Mouse (Mus musculus) embryonic facial prominence, embryonic 11.5 days (tissue): Measurements from ENCODE around the gene Yars2. TPM values are rescaled to one million over a fixed set of nuclear protein-coding genes. Genes with fewer than 3 reads are reported as not detected.
A peak's percentile ranks its signal among the peaks of the same experiment; 100 is the strongest.

Experiments used
- ATAC-seq: fragments of 200-750 bp; cut with Nextera tagmentation; replicated peaks from 2 replicates; pipeline ENCODE4 v1.8.0; 2017; ENCODE audit warnings: low read depth; ENCODE audit not compliant: insufficient number of reproducible peaks, low FRiP score, low TSS enrichment
- DNase-seq: peaks from one replicate; pipeline ENCODE4 v3.0.0-alpha.2; 2015; ENCODE audit warnings: low spot score
- H3K27ac ChIP-seq: fragments of 300-500 bp; sonication (generic); replicated peaks from 2 replicates; pipeline ENCODE4 v1.5.1; 2014; ENCODE audit warnings: mild to moderate bottlenecking, low read depth, low read length, control low read depth
- H3K27me3 ChIP-seq: fragments of 300-500 bp; sonication (generic); 2 replicates; pipeline ENCODE4 v1.6.1; 2014; ENCODE audit warnings: mild to moderate bottlenecking, low read length, moderate library complexity, mixed read lengths; ENCODE audit not compliant: control insufficient read depth, insufficient read depth
- H3K36me3 ChIP-seq: fragments of 300-500 bp; sonication (generic); replicated peaks from 2 replicates; pipeline ENCODE4 v1.6.1; 2014; ENCODE audit warnings: low read depth, mild to moderate bottlenecking, low read length, moderate library complexity, mixed read lengths; ENCODE audit not compliant: control insufficient read depth, insufficient read depth
- H3K4me1 ChIP-seq: fragments of 300-500 bp; sonication (generic); 2 replicates; pipeline ENCODE4 v1.6.1; 2014; ENCODE audit warnings: low read length, mixed read lengths; ENCODE audit not compliant: control insufficient read depth, insufficient read depth
- H3K4me2 ChIP-seq: fragments of 300-500 bp; sonication (generic); 2 replicates; pipeline ENCODE4 v1.6.1; 2014; ENCODE audit warnings: low read depth, mild to moderate bottlenecking, control low read depth, low read length, moderate library complexity
- H3K4me3 ChIP-seq: fragments of 300-500 bp; sonication (generic); 2 replicates; pipeline ENCODE4 v1.5.1; 2014; ENCODE audit warnings: low read depth, low read length, control low read depth
- H3K9ac ChIP-seq: fragments of 300-500 bp; sonication (generic); replicated peaks from 2 replicates; pipeline ENCODE4 v1.6.1; 2014; ENCODE audit warnings: mild to moderate bottlenecking, control low read depth, low read length
- H3K9me3 ChIP-seq: fragments of 300-500 bp; sonication (generic); replicated peaks from 2 replicates; pipeline ENCODE4 v1.6.1; 2016; ENCODE audit warnings: mild to moderate bottlenecking, low read length, inconsistent platforms, mixed read lengths; ENCODE audit not compliant: control insufficient read depth
- WGBS: fragments of 180-500 bp; shearing (Covaris S2); extraction: QIAGEN DNeasy Blood & Tissue Kit; methylation state at CpG from one replicate; pipeline ENCODE4 v1.1.7; 2014; 5-methylcytosine and 5-hydroxymethylcytosine counted together
- polyA plus RNA-seq: library from polyadenylated mRNA; unstranded; fragments of >200 nt; fragmentation: Nextera tagmentation; extraction: Ambion mirVana; gene quantifications from 2 replicates; pipeline ENCODE4 v1.2.1, GENCODE M21; 2014

Gene Yars2
- 41.6 and 47.8 TPM in 2 replicates for polyA plus RNA-seq

- peaks cover 3% of the 10 kb centered on the region for H3K36me3 ChIP-seq
- peak within 1 kb of the TSS; percentile 61 for H3K4me2 ChIP-seq
- no peaks in the 10 kb centered on the region for H3K9me3 ChIP-seq
- ATAC-seq: peak; percentile 98
- peak within 1 kb of the TSS; percentile 87 for H3K27ac ChIP-seq
- WGBS: under 1% methylated on average over 41 of the region's 50 CpGs
- H3K9ac ChIP-seq: peak within 1 kb of the TSS; percentile 90
- peak; percentile 93 for DNase-seq
- H3K27me3 ChIP-seq: no peaks in the 10 kb centered on the region
- no peaks in the 10 kb centered on the region for H3K4me1 ChIP-seq
- H3K4me3 ChIP-seq: peak within 1 kb of the TSS; percentile 96
These were observed at the start of gene Yars2 for GRCm38 (mm10) chr16:16302369-16303137. Gene Yars2 (plus strand): TSS chr16:16302965.

- 30% methylated on average over 4 of the region's 4 CpGs for WGBS
- Histone ChIP-seq H3K9me3 (no peaks in the 10 kb centered on the region), H3K27me3 (no peaks in the 10 kb centered on the region), H3K4me1 (no peaks in the 10 kb centered on the region), H3K27ac (no peak overlapping the region), H3K4me3 (no peak overlapping the region), H3K4me2 (no peak overlapping the region), H3K9ac (no peak overlapping the region), H3K36me3 (no peaks in the 10 kb centered on the region)
- ATAC-seq (peak; percentile 65; the same call in 1 of the 2 replicates), DNase-seq (peak; percentile 19)
These were observed 49.3 kb upstream of the Yars2 start for GRCm38 (mm10) chr16:16253326-16254074.

- Histone ChIP-seq H3K4me1 (no peaks in the 10 kb centered on the region), H3K27ac (no peak overlapping the region), H3K9ac (no peak overlapping the region), H3K36me3 (no peaks in the 10 kb centered on the region), H3K4me3 (no peak overlapping the region), H3K4me2 (no peak overlapping the region), H3K9me3 (no peaks in the 10 kb centered on the region), H3K27me3 (no peaks in the 10 kb centered on the region)
- ATAC-seq (no peak), DNase-seq (no peak)
- whole genome bisulfite sequencing: 73% methylated on average over 1 of the region's 1 CpGs
These were observed 47.5 kb upstream of the Yars2 start for GRCm38 (mm10) chr16:16255217-16255616.

GRCm38 (mm10) chr16:16255874-16256273, 46.9 kb upstream of the Yars2 start:
- Histone ChIP-seq H3K9ac (no peak overlapping the region), H3K27ac (no peak overlapping the region), H3K27me3 (no peaks in the 10 kb centered on the region), H3K4me2 (no peak overlapping the region), H3K4me1 (no peaks in the 10 kb centered on the region), H3K9me3 (no peaks in the 10 kb centered on the region), H3K36me3 (no peaks in the 10 kb centered on the region), H3K4me3 (no peak overlapping the region)
- no peak for ATAC-seq
- WGBS: 77% methylated on average over 7 of the region's 7 CpGs
- no peak for DNase-seq

DNA sequence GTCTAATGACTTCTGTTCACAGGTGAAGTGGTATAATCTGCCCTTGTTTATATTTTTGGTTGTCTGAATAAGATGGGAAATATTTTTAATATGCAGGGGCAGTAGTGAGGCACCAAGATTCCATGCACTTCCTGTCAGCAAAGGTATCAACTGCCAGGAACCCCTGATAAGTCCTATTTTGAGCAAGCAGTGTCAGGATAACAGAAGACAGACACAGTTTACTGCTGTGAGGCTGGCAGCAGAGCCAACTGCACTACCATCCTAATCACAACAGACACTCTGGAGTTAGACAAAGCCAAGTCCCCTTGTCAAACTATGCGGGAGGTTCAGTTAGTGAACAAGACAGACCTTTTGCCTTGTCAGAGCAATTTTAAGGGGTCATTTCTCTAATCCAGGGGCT, 46.1 kb upstream of the Yars2 start:
- H3K9me3 ChIP-seq: no peaks in the 10 kb centered on the region
- 82% methylated on average over 1 of the region's 1 CpGs for WGBS
- H3K36me3 ChIP-seq: no peaks in the 10 kb centered on the region
- DNase-seq (no peak), ATAC-seq (no peak)
- no peak overlapping the region for H3K9ac ChIP-seq
- H3K27ac ChIP-seq: no peak overlapping the region
- no peak overlapping the region for H3K4me2 ChIP-seq
- no peaks in the 10 kb centered on the region for H3K27me3 ChIP-seq
- H3K4me1 ChIP-seq: no peaks in the 10 kb centered on the region
- H3K4me3 ChIP-seq: no peak overlapping the region

DNA sequence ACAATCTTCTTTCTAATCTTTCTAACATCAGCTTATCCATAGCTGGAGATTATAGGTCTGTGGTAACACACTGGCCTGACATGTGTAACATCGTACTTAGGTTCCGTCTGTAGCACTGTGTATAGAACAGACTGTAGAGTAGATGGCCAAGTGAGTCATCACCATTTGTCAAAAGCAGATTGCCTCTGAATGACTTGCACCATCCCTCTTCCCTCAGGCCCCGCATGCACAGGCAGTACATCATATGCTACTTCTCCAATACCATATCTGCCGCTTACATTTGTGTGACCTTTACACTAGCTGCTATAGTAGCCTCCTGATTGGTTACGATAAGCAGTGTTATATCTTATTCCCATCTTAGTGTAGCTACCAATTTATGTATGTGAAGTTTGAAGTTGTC, 41.9 kb upstream of the Yars2 start:
- Histone ChIP-seq H3K4me1 (no peaks in the 10 kb centered on the region), H3K27ac (no peak overlapping the region), H3K9me3 (no peaks in the 10 kb centered on the region), H3K4me2 (no peak overlapping the region), H3K27me3 (no peaks in the 10 kb centered on the region), H3K4me3 (no peak overlapping the region), H3K36me3 (no peaks in the 10 kb centered on the region), H3K9ac (no peak overlapping the region)
- WGBS: 95% methylated on average over 5 of the region's 5 CpGs
- DNase-seq (no peak), ATAC-seq (no peak)

DNA sequence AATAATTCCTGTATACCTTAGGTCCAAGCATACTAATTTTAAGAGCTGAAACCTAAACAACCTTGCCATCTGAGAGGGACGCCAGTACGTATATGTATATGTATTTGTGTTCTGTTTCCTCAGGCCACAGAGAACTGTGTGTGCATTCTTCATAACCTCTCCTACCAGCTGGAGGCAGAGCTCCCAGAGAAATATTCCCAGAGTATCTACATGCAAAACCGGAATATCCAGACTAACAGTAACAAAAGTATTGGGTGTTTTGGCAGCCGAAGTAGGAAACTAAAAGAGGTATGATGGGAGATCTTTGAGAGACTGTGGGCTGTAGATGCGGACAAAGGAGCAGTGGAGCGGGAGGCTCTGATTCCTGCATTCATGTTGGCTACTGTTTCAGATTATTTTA, 41.3 kb upstream of the Yars2 start:
- DNase-seq: no peak
- Histone ChIP-seq H3K4me2 (no peak overlapping the region), H3K36me3 (no peaks in the 10 kb centered on the region), H3K9ac (no peak overlapping the region), H3K27me3 (no peaks in the 10 kb centered on the region), H3K4me1 (no peaks in the 10 kb centered on the region), H3K27ac (no peak overlapping the region), H3K4me3 (no peak overlapping the region), H3K9me3 (no peaks in the 10 kb centered on the region)
- WGBS: 90% methylated on average over 6 of the region's 6 CpGs
- ATAC-seq: no peak

DNA sequence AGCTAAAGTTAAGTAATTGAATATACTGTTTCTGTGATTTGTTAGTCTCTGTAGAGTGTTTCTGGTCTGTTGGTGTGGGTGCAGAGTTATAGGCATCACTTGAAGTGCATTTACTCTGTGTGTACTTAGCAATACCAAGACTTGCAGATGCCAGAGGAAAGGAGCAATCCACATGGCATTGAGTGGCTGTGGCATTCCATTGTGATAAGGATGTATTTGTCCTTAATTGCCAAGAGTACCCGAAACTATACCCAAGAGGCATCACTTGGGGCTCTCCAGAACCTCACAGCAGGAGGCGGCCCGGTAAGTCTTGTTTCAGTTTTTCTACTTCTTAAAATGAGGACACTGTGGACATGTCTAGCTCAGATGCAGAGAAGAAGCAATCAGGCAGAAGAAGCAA, 40.3 kb upstream of the Yars2 start:
- H3K4me2 ChIP-seq: no peak overlapping the region
- no peak for ATAC-seq
- no peaks in the 10 kb centered on the region for H3K9me3 ChIP-seq
- WGBS: 92% methylated on average over 3 of the region's 3 CpGs
- no peaks in the 10 kb centered on the region for H3K36me3 ChIP-seq
- no peak overlapping the region for H3K4me3 ChIP-seq
- no peaks in the 10 kb centered on the region for H3K27me3 ChIP-seq
- no peak overlapping the region for H3K27ac ChIP-seq
- no peaks in the 10 kb centered on the region for H3K4me1 ChIP-seq
- H3K9ac ChIP-seq: no peak overlapping the region
- no peak for DNase-seq
